Mouse (Mus musculus): Measurements from ENCODE around the gene Noa1.
A peak's percentile ranks its signal among the peaks of the same experiment; 100 is the strongest.

Noa1 gene

GRCm38 (mm10) chr5:77309924-77310772 is at the start of gene Noa1, which contains the start of gene Polr2b:
TSS of gene Noa1 (minus strand) at chr5:77310084.
TSS of gene Polr2b (plus strand) at chr5:77310147.
- DNase-seq (ENCODE audit: low read depth, low spot score): peak; percentile 98

- DNase-seq (ENCODE audit: low read depth, low spot score): no peak
Observed at GRCm38 (mm10) chr5:77358347-77358746, 48.5 kb upstream of the Noa1 start.

DNA sequence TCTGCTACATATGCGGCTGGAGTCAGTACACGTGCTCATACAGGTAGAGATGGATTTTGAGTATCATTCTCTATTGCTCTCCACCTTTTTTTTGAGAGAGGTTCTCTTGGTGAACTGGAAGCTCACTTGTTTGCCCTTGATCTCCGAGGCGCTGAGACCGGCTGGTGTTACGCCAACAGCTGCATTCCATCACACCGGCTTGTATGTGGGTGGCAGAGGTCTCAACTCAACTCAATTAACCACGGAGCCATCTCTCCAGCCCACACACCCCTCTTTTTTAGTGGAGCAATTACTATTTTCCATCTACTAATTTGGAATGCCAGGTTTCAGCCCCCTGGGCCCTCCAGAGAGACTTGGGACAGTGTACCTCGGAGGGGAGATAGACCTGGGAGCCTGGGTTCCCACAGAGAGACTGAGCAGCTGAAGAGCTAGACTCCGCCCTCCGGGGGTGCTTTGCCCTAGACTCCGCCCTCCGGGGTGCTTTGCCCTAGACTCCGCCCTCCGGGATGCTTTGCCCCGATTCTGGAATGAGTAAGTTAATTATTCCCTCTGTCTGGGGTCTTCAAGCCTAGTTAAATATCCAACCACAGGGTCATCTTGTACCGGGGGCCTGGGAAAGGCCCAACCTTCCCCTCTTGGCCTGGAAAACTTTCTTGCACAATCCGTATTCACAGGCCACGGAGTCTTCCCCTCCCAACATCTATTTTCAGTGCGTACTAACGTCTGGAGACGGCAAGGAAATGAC is 47.7 kb upstream of the Noa1 start:
- peak; percentile 66 for DNase-seq (ENCODE audit: low read depth, low spot score)

DNA sequence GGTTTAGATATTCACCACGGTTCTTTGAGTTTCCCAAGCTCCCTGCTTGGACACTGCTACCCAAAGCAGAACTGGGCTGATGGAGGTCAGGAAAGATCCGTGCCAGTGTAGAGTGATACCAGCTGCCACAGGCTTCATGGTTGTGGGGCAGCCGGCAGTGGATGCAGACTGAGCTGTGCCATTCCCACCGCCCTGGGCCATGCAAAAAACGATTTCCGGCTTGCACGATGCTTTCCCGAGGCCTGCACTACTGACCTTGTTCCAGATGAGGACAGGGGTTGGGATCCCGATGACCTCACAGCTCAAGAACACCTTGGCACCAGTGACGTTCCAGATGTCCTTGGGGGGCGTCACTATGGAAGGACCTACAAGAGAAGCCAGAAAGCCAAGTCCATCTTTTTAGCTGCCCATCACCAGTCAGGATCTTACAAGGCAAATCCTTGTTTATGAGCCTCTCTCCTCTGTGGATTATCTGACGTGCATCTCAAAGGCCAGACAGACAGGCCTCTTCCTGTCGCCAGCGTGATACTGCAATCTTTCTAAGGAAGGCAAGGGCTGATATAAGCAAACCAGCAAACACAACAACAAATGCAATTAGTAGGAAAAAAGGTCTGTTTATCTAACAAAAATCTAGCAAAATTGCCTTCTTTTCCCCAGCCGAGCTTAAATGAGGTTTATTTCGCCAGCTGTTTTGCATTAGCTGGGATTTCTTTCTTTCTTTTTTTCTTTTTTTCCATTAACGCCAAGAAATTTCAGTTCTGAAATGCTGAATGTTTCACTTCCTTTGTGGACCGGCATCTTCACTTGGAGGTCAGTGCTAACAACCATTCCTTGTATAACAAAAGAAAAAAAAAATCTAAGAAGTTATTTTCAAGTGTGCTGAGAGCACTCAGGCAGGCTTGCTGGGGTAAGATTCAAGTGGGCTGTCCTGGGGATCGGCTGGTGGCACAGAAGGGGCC is 45.7 kb upstream of the Noa1 start:
- DNase-seq (ENCODE audit: low read depth, low spot score): no peak

- DNase-seq (ENCODE audit: low read depth, low spot score): peak; percentile 87
Observed at GRCm38 (mm10) chr5:77354361-77354787, 44.5 kb upstream of the Noa1 start.

DNA sequence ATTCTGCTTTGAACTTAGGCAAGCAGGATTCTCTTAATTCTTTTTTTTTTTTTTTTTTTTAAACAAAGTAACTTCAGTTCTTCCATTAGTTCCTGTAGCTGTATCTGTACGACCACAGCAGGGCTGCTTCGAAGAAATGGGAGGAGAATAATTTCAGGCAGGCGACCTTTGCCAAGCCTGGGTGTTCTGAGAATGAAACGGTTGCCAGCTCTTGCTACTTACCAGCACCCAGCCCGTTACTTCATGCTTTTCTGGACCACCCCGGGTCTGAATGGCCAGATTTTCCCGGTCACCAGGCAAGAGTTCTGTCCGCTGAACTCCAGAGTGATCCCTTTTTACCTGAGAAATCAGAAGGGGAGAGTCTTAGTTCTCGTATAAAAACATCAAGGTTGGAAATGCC is 41.8 kb upstream of the Noa1 start:
- no peak for DNase-seq (ENCODE audit: low read depth, low spot score)

- DNase-seq (ENCODE audit: low read depth, low spot score): no peak
Observed at GRCm38 (mm10) chr5:77349971-77350658, 40.2 kb upstream of the Noa1 start.

- no peak for DNase-seq (ENCODE audit: low read depth, low spot score)
Observed at GRCm38 (mm10) chr5:77348901-77349300, 39.0 kb upstream of the Noa1 start.

GRCm38 (mm10) chr5:77340033-77340432 is 30.1 kb upstream of the Noa1 start:
- no peak for DNase-seq (ENCODE audit: low read depth, low spot score)

DNA sequence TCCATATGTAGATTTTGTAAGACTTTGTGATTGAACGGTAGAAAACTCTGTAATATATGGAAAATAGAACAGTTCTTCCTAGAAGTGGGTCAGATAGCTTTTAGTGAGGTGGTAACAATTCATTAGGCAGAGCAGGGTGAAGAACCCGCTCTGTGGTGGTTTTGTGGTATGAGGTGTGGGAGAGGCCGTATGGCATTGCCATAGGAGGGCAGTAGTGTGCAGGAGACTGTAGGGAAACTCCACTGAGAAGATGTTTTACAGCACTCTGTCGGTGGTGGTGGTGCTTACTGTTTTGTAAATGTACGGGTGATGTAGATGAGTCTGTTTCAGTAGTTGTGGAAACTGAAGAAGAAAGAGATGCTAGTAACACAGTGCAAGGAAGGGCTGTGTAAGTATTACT is 20.3 kb upstream of the Noa1 start:
- DNase-seq (ENCODE audit: low read depth, low spot score): peak; percentile 24

DNA sequence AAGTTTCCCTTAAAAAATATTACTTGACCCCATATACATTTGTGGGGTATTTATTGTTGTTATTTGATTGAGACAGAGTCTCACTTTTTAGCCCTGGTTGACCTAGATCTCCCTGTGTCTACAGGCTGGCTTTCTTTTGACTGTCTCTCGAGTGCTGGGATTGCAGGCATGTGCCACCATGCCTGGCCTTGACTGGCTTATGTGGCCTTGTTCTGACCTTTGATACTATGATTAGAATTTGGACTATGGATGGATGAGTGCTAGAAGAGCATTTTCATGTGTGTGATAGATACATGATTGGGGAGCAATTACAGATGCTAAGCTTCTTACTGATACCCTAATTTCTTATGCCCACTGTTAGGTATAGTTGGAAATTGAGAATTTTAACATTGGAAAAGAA is 15.1 kb upstream of the Noa1 start:
- no peak for DNase-seq (ENCODE audit: low read depth, low spot score)

DNA sequence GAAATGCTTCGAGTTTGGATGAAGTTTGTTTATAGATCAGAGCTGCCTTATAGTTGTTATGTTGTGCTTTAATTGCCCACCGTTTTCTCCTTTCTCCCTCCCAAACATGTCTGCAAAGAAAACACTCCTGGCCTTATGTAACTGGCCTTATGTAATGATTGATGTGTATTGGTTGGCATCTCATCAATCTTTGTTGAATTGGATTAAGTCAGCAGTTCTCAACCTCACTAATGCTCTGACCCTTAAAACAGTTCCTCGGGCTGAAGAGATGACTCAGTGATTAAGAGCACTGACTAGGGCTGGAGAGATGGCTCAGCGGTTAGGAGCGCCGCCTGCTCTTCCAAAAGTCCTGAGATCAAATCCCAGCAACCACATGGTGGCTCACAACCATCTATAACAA is 5.1 kb upstream of the Noa1 start:
- DNase-seq (ENCODE audit: low read depth, low spot score): no peak

DNA sequence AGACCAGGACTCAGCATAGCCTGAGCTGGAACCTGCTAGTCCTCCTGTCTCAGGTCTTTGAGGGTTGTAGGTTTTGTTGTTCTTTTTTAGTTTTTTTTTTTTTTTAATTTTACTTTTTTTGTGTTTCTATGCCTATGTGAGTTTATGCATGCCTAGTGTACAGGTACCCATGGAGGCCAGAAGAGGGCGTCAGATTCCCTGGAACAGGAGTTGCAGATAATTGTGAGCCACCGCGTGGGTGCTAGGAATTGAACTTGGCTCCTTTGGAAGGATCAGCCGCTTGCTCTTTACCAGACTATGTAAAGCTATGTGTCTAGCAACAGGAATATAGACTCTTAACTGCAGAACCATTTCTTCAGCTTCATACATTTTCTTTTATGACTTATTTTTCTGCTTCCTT is 4.3 kb upstream of the Noa1 start:
- no peak for DNase-seq (ENCODE audit: low read depth, low spot score)

DNA sequence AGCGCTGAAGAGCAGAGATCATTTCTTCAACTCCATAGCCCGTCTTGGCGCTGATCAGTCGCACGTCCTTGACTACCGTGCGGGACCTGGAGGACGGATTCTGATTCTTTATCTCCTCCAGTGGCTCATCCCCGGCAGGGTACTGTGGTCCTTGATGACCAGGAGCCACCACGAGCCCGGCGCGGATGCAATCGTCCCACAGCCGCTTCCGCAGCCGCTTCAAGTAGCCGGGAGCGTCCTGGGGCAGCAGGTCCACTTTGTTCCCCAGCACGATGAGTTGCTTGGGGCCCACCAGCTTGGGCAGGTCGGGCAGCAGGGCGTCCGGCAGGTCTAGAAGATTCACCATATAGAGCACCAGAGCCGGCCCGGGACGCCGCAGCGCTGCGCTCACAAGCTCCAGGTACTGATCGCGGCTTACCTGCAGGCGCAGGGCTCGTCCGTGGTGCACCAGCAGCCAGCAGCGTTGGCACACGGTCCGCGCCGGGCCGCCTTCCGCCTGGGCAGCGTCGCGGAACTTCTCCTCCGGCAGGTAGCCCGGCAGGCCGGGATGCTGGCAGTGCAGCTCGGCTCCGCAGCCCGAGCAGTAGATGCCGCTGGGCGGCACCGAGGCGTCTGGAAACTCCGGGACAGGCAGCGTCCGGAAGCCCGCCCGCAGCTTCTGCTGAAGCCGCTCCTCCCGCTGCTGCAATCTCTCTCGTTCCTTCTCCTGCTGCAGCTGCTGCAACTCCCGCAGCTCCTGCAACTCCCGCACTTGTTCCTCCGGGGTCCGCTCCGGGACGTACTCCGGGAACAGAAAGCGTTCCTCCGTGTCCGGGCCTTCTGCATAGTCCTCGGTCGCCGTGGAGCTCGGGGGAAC is 605 bp downstream of the Noa1 start:
- peak; percentile 75 for DNase-seq (ENCODE audit: low read depth, low spot score)

GRCm38 (mm10) chr5:77307821-77308553 is 1.9 kb downstream of the Noa1 start:
- no peak for DNase-seq (ENCODE audit: low read depth, low spot score)

DNA sequence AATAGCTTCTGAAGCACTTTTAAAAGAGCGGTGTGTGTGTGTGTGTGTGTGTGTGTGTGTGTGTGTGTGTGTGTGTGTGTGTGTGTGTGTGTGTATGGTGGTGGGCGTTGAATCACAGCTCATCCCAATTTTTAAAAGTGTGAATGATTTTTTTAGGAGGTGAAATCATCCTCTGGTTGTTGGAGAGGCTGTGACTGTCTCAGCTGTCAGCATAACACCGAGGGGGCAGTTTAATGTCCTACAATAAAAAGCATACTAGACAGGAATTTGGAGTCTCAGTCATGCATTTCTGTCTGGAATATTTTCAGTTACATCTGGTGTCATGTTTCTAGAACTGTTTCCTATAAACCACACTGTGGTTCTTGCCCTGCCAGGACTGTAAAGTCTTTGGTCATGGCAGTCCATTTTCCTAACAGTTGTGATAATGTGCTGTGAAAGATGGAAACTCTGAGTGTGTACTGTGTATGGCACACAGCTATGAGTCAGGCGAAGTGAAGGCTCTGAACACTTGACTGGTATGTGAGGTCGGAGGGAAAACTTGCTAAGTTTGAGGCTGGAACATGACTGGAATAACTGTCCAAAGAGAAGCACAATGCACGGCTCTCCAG is 8.5 kb downstream of the Noa1 start:
- DNase-seq (ENCODE audit: low read depth, low spot score): no peak

DNA sequence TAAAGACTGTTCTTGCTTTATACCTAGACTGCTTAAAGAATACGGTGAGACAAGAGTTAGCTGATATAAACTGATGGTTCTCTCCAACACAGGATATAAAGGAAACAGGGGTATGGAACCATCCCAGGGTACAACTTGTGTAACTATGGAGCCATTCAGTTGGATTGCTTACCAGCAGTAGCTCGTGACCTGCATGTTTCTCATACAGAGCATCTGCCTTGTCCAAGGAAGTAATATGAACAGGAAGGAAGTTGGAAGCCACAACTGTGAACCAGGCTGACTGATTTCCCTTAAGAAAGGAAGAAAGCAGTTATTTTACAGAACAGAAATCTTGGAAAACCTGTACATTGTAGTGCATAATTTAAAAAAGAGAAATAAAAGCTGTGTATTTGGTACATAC is 10.4 kb downstream of the Noa1 start:
- DNase-seq (ENCODE audit: low read depth, low spot score): no peak

DNA sequence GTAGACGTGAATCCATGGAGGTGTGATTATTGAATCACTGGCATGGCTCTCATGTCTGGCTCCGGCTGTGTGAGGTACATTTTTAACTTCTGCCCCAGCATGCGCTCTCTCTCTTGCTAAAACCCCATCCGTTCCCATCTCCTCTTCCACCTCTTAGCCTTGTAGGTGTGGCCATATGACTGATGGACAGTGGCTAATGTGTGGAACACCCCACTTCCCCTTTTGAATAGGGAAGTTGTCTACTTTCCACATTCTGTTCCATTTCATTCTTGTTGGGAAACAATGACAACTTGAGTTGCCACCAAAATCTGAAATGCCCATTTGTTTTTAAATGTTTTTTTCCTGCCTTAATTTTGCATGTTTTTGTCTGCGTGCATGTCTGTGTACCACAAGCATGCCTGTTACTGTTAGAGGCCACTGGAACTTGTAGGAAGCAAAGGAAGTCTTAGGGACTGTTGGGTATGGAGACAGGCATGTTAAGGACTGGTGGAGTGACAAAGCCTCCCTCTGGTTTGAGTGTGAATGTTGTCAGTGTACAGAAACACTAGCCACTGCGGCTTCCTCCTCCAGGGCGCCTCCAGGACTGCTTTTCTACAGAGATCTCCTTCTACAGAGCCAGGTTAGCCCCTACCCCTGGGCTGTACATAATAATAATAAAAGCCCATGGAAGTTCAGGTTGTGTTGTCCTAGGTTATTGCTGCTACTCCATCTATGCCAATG is 16.9 kb downstream of the Noa1 start:
- no peak for DNase-seq (ENCODE audit: low read depth, low spot score)
